Mouse (Mus musculus) ES-Bruce4 (cell line): ENCODE results near the gene Ugt1a7c.
"Not testable (repeated sequence)": the region's sequence is repeated elsewhere in the genome, so short reads cannot be mapped to it uniquely, and the experiment has no call there.

Experiments used
- CTCF ChIP-seq: IDR thresholded peaks from one replicate; pipeline ENCODE4 v1.8.1; 2011; ENCODE audit warnings: low read depth, low read length
- POLR2A ChIP-seq: IDR thresholded peaks from one replicate; pipeline ENCODE4 v1.8.1; 2011; ENCODE audit warnings: low read length; ENCODE audit not compliant: insufficient read depth

DNA sequence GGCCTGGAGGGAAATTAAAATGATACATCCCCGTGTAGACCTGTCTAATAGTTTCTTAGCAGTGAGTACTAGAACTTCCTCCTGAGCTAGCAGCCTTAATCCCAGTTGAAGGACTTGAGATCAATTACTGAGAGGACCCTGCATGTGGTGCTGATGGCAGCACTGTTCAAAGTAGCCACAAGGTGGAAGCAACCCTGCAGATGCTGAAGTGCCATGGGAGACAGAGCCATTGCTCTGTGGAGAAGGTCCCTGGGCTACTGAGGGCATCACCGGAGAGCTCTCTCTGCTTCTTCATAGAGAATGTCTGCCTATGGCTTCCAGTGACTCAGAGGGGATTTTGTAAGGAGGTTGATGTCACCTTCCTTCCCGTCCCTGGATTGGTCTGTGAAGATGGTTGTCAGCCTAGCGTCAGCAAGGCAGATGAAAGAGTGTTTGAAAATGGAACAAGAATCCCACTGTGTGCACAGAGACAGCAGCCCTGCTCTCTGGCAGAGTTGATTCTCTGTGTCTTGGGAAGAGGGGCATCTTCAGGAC is 31.0 kb downstream of the Ugt1a7c start:
- TF ChIP-seq CTCF, POLR2A: not testable (repeated sequence)
